Mouse (Mus musculus) forebrain, embryonic 12.5 days (tissue): ENCODE results near the gene Gm26558. TPM values are rescaled to one million over a fixed set of nuclear protein-coding genes. Genes with fewer than 3 reads are reported as not detected.

Experiments used
- ATAC-seq: fragments of 200-750 bp; cut with Nextera tagmentation; 2 replicates; pipeline ENCODE4 v1.8.0; 2017; ENCODE audit warnings: moderate TSS enrichment; ENCODE audit not compliant: low FRiP score
- H3K27ac ChIP-seq: fragments of 300-500 bp; sonication (generic); 2 replicates; pipeline ENCODE4 v1.5.1; 2016; ENCODE audit warnings: mild to moderate bottlenecking
- H3K27me3 ChIP-seq: fragments of 300-500 bp; sonication (generic); 2 replicates; pipeline ENCODE4 v1.6.1; 2016; ENCODE audit warnings: mild to moderate bottlenecking
- H3K36me3 ChIP-seq: fragments of 300-500 bp; sonication (generic); replicated peaks from 2 replicates; pipeline ENCODE4 v1.6.1; 2016; ENCODE audit warnings: mild to moderate bottlenecking
- H3K4me1 ChIP-seq: fragments of 300-500 bp; sonication (generic); 2 replicates; pipeline ENCODE4 v1.6.1; 2016
- H3K4me2 ChIP-seq: fragments of 300-500 bp; sonication (generic); 2 replicates; pipeline ENCODE4 v1.6.1; 2016; ENCODE audit warnings: mild to moderate bottlenecking, moderate library complexity
- H3K4me3 ChIP-seq: fragments of 300-500 bp; sonication (generic); replicated peaks from 2 replicates; pipeline ENCODE4 v1.5.1; 2016; ENCODE audit warnings: mild to moderate bottlenecking
- H3K9ac ChIP-seq: fragments of 300-500 bp; sonication (generic); 2 replicates; pipeline ENCODE4 v1.6.1; 2016; ENCODE audit warnings: mild to moderate bottlenecking
- H3K9me3 ChIP-seq: fragments of 300-500 bp; sonication (generic); 2 replicates; pipeline ENCODE4 v1.6.1; 2016
- WGBS: fragments of 180-500 bp; shearing (Covaris S2); methylation state at CpG from one replicate; pipeline ENCODE4 v1.1.7; 2016; 5-methylcytosine and 5-hydroxymethylcytosine counted together
- polyA plus RNA-seq: library from polyadenylated mRNA; unstranded; fragments of >200 nt; fragmentation: Nextera tagmentation; extraction: Ambion mirVana; gene quantifications from 2 replicates; pipeline ENCODE4 v1.2.1, GENCODE M21; 2016

Gene Gm26558
- 3.9 and 4.4 TPM in 2 replicates for polyA plus RNA-seq

DNA sequence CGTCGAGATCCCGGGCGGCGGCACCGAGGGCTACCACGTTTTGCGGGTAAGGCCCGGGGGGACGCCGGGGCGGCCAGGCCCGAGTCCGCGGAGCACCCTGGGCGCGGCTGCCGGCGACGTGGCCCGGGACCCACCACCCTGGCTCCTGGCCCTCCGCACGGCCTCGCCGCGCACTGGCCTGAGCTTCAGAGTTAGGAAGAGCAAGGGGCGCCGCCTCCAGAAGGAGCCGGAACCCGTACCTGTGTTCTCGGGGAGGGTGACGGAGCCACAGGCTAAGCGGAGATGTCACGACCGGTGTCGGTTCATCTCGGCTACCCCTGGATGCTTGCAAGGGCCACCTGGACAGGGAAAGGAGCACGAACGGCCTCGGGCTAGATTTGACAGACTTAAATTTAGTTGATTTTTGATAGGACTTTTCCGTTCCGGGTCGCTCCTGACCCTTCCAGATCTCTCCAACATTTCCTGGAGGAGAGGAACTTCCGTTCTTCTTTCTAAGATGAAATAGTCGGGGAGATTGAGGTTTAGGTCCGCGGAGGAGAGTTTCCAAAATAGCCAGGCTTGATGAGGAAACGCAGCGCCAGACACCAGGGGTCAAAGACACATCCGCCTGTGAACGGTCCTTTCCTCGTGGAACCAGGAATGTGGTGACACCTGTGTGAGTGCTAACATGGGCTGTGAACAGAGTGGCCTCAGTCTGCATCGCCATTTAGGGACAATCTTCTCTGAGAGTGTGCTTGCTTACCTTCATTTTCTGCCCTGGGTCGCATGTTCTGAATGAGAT lies at the start of gene Gm26558:
Gene Gm26558, minus strand, starts transcription at position 394 of the 781 bp plus-strand sequence.
- WGBS: under 1% methylated on average over 52 of the region's 54 CpGs
- ATAC-seq: peak; percentile 86
- H3K27ac ChIP-seq: peak within 1 kb of the TSS; percentile 87

DNA sequence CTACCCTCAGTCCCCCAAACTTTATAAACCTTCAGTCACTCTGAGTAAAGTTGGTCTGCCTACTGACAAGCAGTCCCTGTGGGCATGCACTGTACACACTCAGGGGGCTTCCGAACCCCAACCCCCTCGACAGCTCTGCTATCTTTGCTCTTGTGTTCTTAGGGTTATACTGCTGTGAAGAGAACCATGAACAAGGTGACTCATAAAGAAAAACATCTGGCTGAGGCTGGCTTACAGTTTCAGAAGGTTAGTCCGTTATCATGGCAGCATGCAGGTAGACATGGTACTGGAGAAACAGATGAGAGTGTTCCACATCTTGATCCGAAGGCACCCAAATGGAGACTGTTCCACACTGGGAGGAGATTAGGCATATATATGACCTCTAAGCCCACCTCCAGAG lies 49.0 kb upstream of the Gm26558 start:
- WGBS: 97% methylated on average over 4 of the region's 4 CpGs
- H3K9ac ChIP-seq: no peak overlapping the region

More for the DNA sequence above, at the start of gene Gm26558:
- 0 out of 2 replicates have a peak, but pooled peaks cover 6% of the 10 kb centered on the region for H3K27me3 ChIP-seq
- peak within 1 kb of the TSS; percentile 97 for H3K9ac ChIP-seq
- H3K4me3 ChIP-seq: peak within 1 kb of the TSS; percentile 82
- peaks cover 23% of the 10 kb centered on the region for H3K4me1 ChIP-seq
- H3K36me3 ChIP-seq: no peaks in the 10 kb centered on the region
- peak within 1 kb of the TSS; percentile 85 for H3K4me2 ChIP-seq
- H3K9me3 ChIP-seq: no peaks in the 10 kb centered on the region

DNA sequence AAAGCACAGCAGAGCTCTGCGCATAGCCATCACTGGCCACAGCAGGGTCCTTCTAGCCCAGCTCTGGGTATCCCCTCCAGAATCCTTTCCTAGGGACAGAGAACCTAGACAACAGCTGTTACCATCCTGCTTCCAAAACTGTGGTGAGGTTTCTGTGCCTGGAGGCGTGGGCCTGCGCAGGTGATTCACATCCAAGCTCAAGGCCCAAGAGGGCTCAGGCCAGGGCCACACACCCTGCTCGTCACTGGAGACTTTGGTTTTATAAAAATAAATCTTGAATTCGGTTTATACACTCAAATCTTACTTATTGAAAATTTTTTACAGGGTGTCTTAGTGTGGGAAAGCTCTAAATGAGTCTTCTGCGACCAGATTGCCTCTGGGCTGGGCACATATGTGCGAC lies 48.3 kb upstream of the Gm26558 start:
- Histone ChIP-seq H3K4me1 (no peaks in the 10 kb centered on the region), H3K27ac (no peak overlapping the region), H3K4me2 (no peak overlapping the region), H3K27me3 (no peaks in the 10 kb centered on the region), H3K9me3 (no peaks in the 10 kb centered on the region), H3K9ac (no peak overlapping the region), H3K36me3 (peaks cover 43% of the 10 kb centered on the region), H3K4me3 (no peak overlapping the region)
- 96% methylated on average over 7 of the region's 7 CpGs for WGBS
- ATAC-seq: no peak

More for the DNA sequence above, 49.0 kb upstream of the Gm26558 start:
- no peak for ATAC-seq
- Histone ChIP-seq H3K4me2 (no peak overlapping the region), H3K4me1 (no peaks in the 10 kb centered on the region), H3K27ac (no peak overlapping the region), H3K36me3 (peaks cover 50% of the 10 kb centered on the region), H3K27me3 (no peaks in the 10 kb centered on the region), H3K9me3 (no peaks in the 10 kb centered on the region), H3K4me3 (no peak overlapping the region)

DNA sequence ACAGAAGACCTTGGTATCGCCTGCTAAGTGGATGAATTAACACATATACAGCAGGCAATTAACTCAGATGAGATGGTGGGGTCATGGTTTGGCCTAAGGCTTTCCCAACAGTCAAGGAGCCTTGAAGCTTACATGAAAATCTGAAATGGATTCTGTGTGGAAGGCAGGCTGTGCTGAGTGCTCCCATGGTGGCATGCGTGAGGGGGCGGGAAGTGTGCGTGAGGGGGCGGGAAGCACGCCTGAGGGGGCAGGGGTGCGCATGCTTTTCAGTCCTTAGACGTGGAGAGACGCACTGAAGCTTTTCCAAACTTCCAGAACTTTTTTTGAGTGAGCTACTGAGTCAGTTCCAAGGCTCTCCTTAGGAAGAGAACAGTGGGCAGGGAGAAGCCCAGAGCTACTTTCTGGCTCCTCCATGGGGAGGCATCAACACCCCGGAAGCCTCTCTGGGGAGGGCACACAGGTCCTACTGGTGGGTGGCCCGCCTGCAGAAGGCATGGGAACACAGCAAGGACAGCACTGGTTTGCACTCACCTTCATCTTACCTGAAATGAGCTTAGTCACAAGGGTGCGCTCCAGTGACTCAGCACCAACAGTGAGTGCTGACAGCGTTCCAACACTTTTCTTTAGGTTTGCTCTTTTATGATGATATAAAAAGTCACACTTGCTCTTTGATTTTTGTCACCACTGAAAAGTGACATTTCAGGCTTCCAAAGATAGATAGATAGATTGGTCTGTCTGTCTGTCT lies 47.2 kb upstream of the Gm26558 start:
- no peaks in the 10 kb centered on the region for H3K9me3 ChIP-seq
- no peak overlapping the region for H3K4me2 ChIP-seq
- ATAC-seq: no peak
- H3K4me3 ChIP-seq: no peak overlapping the region
- H3K27me3 ChIP-seq: no peaks in the 10 kb centered on the region
- no peak overlapping the region for H3K9ac ChIP-seq
- no peak overlapping the region for H3K27ac ChIP-seq
- H3K36me3 ChIP-seq: peaks cover 37% of the 10 kb centered on the region
- WGBS: 76% methylated on average over 13 of the region's 13 CpGs
- H3K4me1 ChIP-seq: peaks cover 5% of the 10 kb centered on the region; the same call in 1 of the 2 replicates

DNA sequence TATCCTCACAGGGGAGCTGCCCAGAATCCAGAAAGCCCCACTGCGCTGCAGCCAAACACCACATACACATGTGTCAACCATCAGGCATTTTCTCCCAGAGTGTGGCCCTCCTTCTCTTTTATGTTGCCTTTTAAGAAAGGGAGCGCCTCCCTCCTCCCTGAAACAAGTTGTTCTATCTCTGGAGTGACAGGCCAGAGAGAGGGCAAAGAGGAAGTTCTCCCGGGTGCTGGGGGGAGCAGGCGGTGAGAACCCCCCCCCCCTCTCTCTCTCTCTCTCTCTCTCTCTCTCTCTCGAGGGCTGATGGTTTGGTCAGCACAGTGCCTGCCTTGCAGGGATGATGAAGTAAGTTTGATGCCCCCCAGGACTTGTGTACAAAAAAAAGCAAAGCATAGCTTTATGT lies 40.5 kb upstream of the Gm26558 start:
- no peak overlapping the region for H3K4me3 ChIP-seq
- H3K27me3 ChIP-seq: no peaks in the 10 kb centered on the region
- WGBS: 57% methylated on average over 5 of the region's 5 CpGs
- no peaks in the 10 kb centered on the region for H3K36me3 ChIP-seq
- H3K4me1 ChIP-seq: peaks cover 5% of the 10 kb centered on the region; the same call in 1 of the 2 replicates
- no peak for ATAC-seq
- H3K27ac ChIP-seq: no peak overlapping the region
- 0 out of 2 replicates have a peak, but pooled peaks cover 2% of the 10 kb centered on the region for H3K9me3 ChIP-seq
- H3K4me2 ChIP-seq: no peak overlapping the region
- H3K9ac ChIP-seq: no peak overlapping the region

DNA sequence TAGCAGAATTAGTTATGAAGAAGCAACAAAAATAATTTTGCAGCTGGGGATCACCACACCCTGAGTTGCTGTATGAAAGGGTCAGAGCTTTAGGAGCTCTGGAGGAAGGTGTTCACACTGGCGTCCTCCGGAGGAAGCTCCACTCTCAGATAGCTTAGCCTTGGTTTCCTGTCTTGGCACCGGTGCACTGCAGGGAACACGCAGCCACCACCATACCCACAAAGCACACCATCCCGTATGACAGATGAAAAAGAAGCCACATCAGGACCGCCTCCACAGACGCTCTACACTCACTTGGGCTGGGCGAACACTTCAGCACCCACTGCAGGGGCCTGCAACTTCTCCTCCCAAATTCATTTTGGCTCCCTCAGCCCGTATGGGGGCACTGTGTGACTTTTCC lies 39.7 kb upstream of the Gm26558 start:
- Histone ChIP-seq H3K36me3 (no peaks in the 10 kb centered on the region), H3K27me3 (no peaks in the 10 kb centered on the region), H3K9ac (no peak overlapping the region), H3K9me3 (0 out of 2 replicates have a peak, but pooled peaks cover 2% of the 10 kb centered on the region), H3K27ac (no peak overlapping the region), H3K4me1 (peaks cover 5% of the 10 kb centered on the region; the same call in 1 of the 2 replicates), H3K4me3 (no peak overlapping the region), H3K4me2 (no peak overlapping the region)
- 78% methylated on average over 9 of the region's 9 CpGs for WGBS
- no peak for ATAC-seq

DNA sequence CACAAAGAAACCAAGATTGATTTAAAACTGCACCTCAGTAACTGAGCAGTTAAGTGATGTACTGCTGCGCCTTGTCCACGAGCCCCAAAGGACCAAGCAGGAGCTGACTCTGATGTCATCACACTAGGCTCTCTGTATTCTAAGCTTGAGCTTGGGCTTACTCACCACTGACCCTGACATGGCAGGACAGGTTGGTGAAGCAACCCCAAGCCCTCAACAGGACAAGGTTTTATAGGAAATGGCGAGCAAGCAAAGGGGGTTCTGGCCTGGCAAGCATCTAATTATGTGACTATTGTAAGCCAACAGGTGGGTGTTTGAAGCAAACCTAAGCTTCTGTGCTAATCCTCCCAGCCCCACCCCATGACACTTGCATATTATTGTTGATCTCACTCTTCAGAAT lies 38.9 kb upstream of the Gm26558 start:
- Histone ChIP-seq H3K4me1 (peaks cover 5% of the 10 kb centered on the region; the same call in 1 of the 2 replicates), H3K9me3 (0 out of 2 replicates have a peak, but pooled peaks cover 2% of the 10 kb centered on the region), H3K36me3 (no peaks in the 10 kb centered on the region; the same call in 1 of the 2 replicates), H3K4me2 (no peak overlapping the region), H3K4me3 (no peak overlapping the region), H3K27me3 (no peaks in the 10 kb centered on the region), H3K27ac (no peak overlapping the region), H3K9ac (no peak overlapping the region)
- ATAC-seq: no peak
- WGBS: 86% methylated on average over 3 of the region's 3 CpGs

DNA sequence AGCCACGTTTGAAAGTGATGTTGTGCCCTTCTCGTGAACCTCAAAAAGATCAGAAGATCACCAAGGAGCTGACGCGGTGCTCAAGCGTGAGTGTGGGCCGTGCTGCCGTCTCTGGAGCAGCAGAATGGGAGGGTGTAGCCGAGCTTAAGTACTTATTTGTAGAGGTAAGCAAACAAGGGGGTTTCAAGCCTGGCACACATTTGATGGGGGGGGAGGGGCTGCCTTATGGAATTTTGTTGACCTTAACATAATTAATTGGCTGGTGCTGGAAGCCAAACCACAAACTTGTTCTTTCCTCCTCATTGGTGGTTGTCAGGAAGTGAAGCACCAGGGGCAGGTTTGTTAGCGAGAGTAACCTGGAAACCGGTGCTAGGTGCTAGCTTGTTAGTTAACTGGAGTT lies 33.8 kb upstream of the Gm26558 start:
- ATAC-seq: no peak
- H3K4me2 ChIP-seq: no peak overlapping the region
- peaks cover 17% of the 10 kb centered on the region for H3K36me3 ChIP-seq
- no peak overlapping the region for H3K27ac ChIP-seq
- no peak overlapping the region for H3K4me3 ChIP-seq
- no peaks in the 10 kb centered on the region for H3K4me1 ChIP-seq
- no peaks in the 10 kb centered on the region for H3K27me3 ChIP-seq
- 0 out of 2 replicates have a peak, but pooled peaks cover 2% of the 10 kb centered on the region for H3K9me3 ChIP-seq
- H3K9ac ChIP-seq: no peak overlapping the region
- 90% methylated on average over 10 of the region's 10 CpGs for WGBS

DNA sequence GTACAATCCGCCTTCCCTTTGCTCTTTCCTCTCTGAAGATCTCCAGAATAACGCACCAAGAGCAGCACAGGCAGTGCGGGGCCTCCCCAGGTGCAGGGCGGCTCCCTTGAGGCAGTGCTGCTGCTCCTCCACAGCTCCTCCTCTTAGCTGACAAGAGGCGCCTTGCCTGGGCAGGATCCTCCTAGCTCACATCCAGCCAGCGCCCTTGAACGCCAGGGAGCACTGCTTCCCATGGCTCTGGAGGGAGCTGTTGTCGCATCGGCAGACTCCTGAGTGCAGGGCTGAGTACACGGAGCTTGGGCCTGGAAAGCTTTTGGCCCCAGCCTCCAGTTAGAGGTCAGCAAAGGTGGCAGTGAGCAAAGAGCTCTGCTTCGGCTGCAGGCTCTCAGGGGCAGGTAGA lies 28.3 kb upstream of the Gm26558 start:
- no peaks in the 10 kb centered on the region for H3K9me3 ChIP-seq
- no peak overlapping the region for H3K9ac ChIP-seq
- H3K4me2 ChIP-seq: no peak overlapping the region
- H3K4me3 ChIP-seq: no peak overlapping the region
- WGBS: 85% methylated on average over 11 of the region's 11 CpGs
- ATAC-seq: no peak
- H3K27ac ChIP-seq: no peak overlapping the region
- H3K27me3 ChIP-seq: no peaks in the 10 kb centered on the region
- no peaks in the 10 kb centered on the region for H3K4me1 ChIP-seq
- H3K36me3 ChIP-seq: peaks cover 68% of the 10 kb centered on the region

DNA sequence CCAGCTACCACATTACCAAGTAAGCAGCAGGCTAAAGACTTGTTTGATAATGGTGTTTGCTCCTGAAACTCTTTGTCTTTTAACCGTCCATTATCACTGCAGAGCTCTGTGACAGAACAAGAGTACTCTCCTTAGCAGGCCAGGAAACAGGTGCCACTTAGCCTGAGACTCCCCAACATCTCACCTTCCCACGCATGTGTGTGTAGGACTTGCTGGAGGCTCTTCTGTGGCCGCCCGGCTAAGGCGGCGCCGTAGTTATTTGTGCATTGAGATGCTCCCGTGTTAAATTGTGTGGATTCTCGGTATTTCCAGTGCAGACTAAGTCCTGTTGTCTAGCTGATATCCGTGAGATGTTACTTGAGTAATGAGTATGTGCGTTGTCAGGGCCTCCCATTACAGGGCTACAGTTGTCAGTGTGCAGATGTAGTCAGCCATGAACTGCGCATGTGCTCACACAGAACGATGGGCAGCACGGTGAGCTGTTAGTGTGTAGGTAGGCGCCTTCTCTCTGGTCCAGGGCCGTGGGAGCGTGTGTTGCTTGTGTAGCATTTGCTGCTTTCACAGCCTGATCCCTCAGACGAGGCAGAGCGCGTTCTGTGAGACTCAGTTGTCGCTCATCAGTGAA lies 26.7 kb upstream of the Gm26558 start:
- Histone ChIP-seq H3K4me2 (no peak overlapping the region), H3K36me3 (peaks cover 85% of the 10 kb centered on the region), H3K27ac (no peak overlapping the region), H3K9me3 (no peaks in the 10 kb centered on the region), H3K4me1 (no peaks in the 10 kb centered on the region), H3K4me3 (no peak overlapping the region), H3K9ac (no peak overlapping the region), H3K27me3 (no peaks in the 10 kb centered on the region)
- ATAC-seq: no peak
- WGBS: 96% methylated on average over 21 of the region's 21 CpGs

DNA sequence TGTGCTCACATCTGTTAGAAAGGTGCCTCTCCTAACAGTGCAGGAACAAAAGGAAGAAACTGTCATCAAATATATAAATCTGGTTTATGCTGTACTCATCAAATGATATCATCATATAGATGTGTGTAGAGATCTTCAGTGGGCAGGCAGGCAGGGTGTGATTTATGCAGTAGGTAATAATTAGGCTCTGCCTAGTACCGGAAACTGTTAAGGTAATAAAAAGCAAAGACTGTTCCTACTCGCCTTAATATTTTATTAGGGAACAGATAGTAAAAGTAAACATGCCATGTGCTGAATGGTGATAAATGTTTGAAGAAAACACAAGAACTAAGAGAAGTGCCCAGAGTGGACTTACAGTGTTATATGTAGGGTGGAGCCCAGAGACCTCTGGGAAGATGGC lies 20.4 kb upstream of the Gm26558 start:
- Histone ChIP-seq H3K9me3 (no peaks in the 10 kb centered on the region), H3K36me3 (peaks cover 88% of the 10 kb centered on the region), H3K27ac (no peak overlapping the region), H3K4me3 (no peak overlapping the region), H3K4me2 (no peak overlapping the region), H3K27me3 (no peaks in the 10 kb centered on the region), H3K4me1 (no peaks in the 10 kb centered on the region), H3K9ac (no peak overlapping the region)
- WGBS: 91% methylated on average over 2 of the region's 2 CpGs
- no peak for ATAC-seq

DNA sequence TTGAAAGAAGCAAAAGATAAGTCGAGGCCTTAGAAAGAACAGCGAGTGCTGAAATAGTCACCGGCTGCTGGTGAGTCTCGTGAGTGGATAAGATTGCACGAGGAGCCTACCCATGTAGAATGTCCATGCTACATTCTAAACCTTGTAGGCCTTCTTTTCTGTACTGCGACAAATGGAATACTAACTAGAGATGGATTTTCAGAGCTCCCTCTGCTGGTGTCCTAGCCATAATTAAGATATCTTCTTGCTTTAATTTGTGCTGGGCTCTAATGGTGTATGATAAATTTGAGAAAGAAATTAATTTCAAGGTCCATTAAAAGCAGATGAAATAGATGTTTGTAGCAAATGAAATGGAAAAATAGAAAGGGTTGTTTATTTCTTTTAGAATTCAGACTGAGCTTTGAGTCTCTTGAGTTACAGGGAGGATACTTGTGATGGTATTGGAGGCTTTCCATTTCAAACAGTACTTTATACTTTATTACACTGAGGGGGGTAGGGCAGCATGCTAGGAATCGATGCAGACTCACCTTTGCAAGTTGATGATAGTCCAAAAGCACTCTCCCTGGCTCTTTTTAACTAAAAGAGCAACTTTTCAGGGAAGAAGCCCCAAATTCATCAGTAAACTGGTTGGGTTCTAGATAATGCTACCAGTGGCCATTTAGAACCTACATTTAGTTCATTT lies 11.7 kb upstream of the Gm26558 start:
- H3K27me3 ChIP-seq: no peaks in the 10 kb centered on the region
- no peak overlapping the region for H3K9ac ChIP-seq
- H3K4me2 ChIP-seq: no peak overlapping the region
- ATAC-seq: no peak
- 84% methylated on average over 7 of the region's 7 CpGs for WGBS
- peaks cover 7% of the 10 kb centered on the region for H3K36me3 ChIP-seq
- no peaks in the 10 kb centered on the region for H3K4me1 ChIP-seq
- H3K9me3 ChIP-seq: no peaks in the 10 kb centered on the region
- H3K4me3 ChIP-seq: no peak overlapping the region
- H3K27ac ChIP-seq: no peak overlapping the region
